Mouse (Mus musculus) small intestine, adult 2 months (tissue): Measurements from ENCODE around the gene Anks1.

Source experiments
- CTCF ChIP-seq: fragments of 200-500 bp; IDR thresholded peaks from 2 replicates; pipeline ENCODE4 v1.5.1; 2012; ENCODE audit warnings: low read depth, mild to moderate bottlenecking, control low read depth, inconsistent platforms, low read length, moderate library complexity, mixed read lengths; ENCODE audit not compliant: insufficient replicate concordance, insufficient read length; ENCODE audit errors: extremely low read depth
- POLR2A ChIP-seq: fragments of 200-500 bp; IDR thresholded peaks from 2 replicates; pipeline ENCODE4 v1.6.1; 2012; ENCODE audit warnings: low read depth, mild to moderate bottlenecking, control low read depth, inconsistent platforms, low read length, moderate library complexity

DNA sequence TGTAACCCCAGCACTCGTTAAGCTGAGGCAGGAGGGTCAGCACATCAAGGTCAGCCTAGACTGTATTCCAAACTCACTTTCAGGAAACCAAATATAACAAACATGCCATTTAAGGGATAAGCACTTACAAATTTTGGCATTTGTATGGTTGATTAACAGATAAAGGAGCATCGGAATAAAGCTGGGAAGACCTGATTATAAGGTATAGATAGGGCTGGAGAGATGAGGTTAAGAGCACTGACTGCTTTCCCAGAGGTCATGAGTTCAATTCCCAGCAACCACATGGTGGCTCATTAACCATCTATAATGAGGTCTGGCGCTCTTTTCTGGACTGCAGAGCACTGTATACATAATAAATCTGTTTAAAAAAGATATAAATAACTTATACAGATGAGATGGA, 35.5 kb upstream of the Anks1 start:
- no peak for TF ChIP-seq CTCF
- TF ChIP-seq POLR2A = no peak
